Mouse (Mus musculus) adipocyte (in vitro differentiated cells): ENCODE data around the gene Disp2.

ENCODE experiments used
- DNase-seq: peaks from one replicate; pipeline ENCODE4 v3.0.0-alpha.2; 2016; ENCODE audit warnings: low spot score

Disp2 gene

GRCm38 (mm10) chr2:118789501-118789900, 10.0 kb downstream of the Disp2 start:
- peak; percentile 77 for DNase-seq

- DNase-seq: no peak
These were observed 10.7 kb downstream of the Disp2 start for GRCm38 (mm10) chr2:118790221-118790550.

- peak; percentile 44 for DNase-seq
These were observed 11.3 kb downstream of the Disp2 start for GRCm38 (mm10) chr2:118790551-118791525.

- no peak for DNase-seq
These were observed 12.2 kb downstream of the Disp2 start for GRCm38 (mm10) chr2:118791591-118792258.

- no peak for DNase-seq
These were observed 12.7 kb downstream of the Disp2 start for GRCm38 (mm10) chr2:118792259-118792613.

GRCm38 (mm10) chr2:118793636-118794035, 14.1 kb downstream of the Disp2 start:
- DNase-seq: no peak

- no peak for DNase-seq
These were observed 23.1 kb downstream of the Disp2 start for GRCm38 (mm10) chr2:118802542-118803118.

GRCm38 (mm10) chr2:118804474-118804873, 25.0 kb downstream of the Disp2 start:
- no peak for DNase-seq

GRCm38 (mm10) chr2:118805137-118805536, 25.6 kb downstream of the Disp2 start:
- no peak for DNase-seq

GRCm38 (mm10) chr2:118805756-118806155, 26.2 kb downstream of the Disp2 start:
- no peak for DNase-seq

GRCm38 (mm10) chr2:118806860-118807259, 27.3 kb downstream of the Disp2 start:
- peak; percentile 89 for DNase-seq

- peak; percentile 95 for DNase-seq
These were observed 31.3 kb downstream of the Disp2 start for GRCm38 (mm10) chr2:118810861-118811260.

- DNase-seq: no peak
These were observed 33.2 kb downstream of the Disp2 start for GRCm38 (mm10) chr2:118812724-118813123.

GRCm38 (mm10) chr2:118813981-118814836, 34.7 kb downstream of the Disp2 start, which contains the start of gene Knstrn:
Gene Knstrn (plus strand): TSS chr2:118814003.
- peak; percentile 97 for DNase-seq

GRCm38 (mm10) chr2:118822800-118823199, 43.3 kb downstream of the Disp2 start:
- no peak for DNase-seq

GRCm38 (mm10) chr2:118824396-118824795, 44.9 kb downstream of the Disp2 start:
- no peak for DNase-seq

GRCm38 (mm10) chr2:118829096-118829495, 49.6 kb downstream of the Disp2 start:
- no peak for DNase-seq

GRCm38 (mm10) chr2:118834061-118834460, 54.5 kb downstream of the Disp2 start:
- no peak for DNase-seq

- no peak for DNase-seq
These were observed 55.6 kb downstream of the Disp2 start for GRCm38 (mm10) chr2:118835115-118835514.

GRCm38 (mm10) chr2:118838330-118838729, 58.8 kb downstream of the Disp2 start:
- DNase-seq: no peak

- DNase-seq: peak; percentile 79
These were observed 61.7 kb downstream of the Disp2 start for GRCm38 (mm10) chr2:118841186-118841585.

GRCm38 (mm10) chr2:118841774-118842173, 62.3 kb downstream of the Disp2 start:
- peak; percentile 81 for DNase-seq
